Mouse (Mus musculus) thymus, postnatal 25 days (tissue): ENCODE measurements at regions not wholly inside any gene's neighbourhood (a gene's known extent, or its start where the extent isn't known, plus 50 kb on each side); places are given as distances from the start of the nearest gene placed in this dataset.

Experiments used
- DNase-seq: peaks from one replicate; pipeline ENCODE4 v3.0.0; 2022

GRCm38 (mm10) chr11:71675714-71676313 is 73.9 kb upstream of the Wscd1 start:
- DNase-seq = no peak

GRCm38 (mm10) chr11:71697017-71697416 is 52.7 kb upstream of the Wscd1 start:
- no peak for DNase-seq

GRCm38 (mm10) chr11:71698836-71699235 is 50.9 kb upstream of the Wscd1 start:
- DNase-seq = no peak
